Mouse (Mus musculus) small intestine, adult 2 months (tissue): Measurements from ENCODE around the gene Cldn13.

Experiments used
- CTCF ChIP-seq: fragments of 200-500 bp; IDR thresholded peaks from 2 replicates; pipeline ENCODE4 v1.5.1; 2012; ENCODE audit warnings: low read depth, mild to moderate bottlenecking, control low read depth, inconsistent platforms, low read length, moderate library complexity, mixed read lengths; ENCODE audit not compliant: insufficient replicate concordance, insufficient read length; ENCODE audit errors: extremely low read depth
- POLR2A ChIP-seq: fragments of 200-500 bp; IDR thresholded peaks from 2 replicates; pipeline ENCODE4 v1.6.1; 2012; ENCODE audit warnings: low read depth, mild to moderate bottlenecking, control low read depth, inconsistent platforms, low read length, moderate library complexity

DNA sequence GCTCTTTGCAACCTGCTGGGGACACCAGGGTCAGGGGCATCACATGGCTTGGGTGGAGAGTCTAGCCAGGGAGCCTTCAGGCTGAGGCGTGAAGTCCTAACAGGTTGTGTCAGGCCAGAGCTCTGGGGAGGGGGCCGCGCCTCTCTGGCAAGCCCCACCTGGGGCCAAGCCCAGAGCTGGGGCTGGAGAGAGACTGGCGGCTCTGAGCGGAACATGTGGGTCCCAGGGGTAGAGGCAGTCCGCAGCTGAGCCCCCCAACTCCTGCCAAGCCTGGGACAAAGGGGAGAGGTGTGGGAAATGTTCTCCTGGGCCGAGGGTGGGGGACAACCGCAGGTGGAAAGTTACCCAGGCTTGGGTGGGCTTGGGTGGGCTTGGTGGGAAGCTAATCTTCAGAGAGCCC, 18.4 kb downstream of the Cldn13 start:
- TF ChIP-seq POLR2A (no peak), CTCF (no peak)
